Mouse (Mus musculus): Measurements from ENCODE around the gene AL607142.1. TPM values are rescaled to one million over a fixed set of nuclear protein-coding genes. Genes with fewer than 3 reads are reported as not detected.

AL607142.1 gene
- total and polyA plus RNA-seq, 2 experiments = not detected

DNA sequence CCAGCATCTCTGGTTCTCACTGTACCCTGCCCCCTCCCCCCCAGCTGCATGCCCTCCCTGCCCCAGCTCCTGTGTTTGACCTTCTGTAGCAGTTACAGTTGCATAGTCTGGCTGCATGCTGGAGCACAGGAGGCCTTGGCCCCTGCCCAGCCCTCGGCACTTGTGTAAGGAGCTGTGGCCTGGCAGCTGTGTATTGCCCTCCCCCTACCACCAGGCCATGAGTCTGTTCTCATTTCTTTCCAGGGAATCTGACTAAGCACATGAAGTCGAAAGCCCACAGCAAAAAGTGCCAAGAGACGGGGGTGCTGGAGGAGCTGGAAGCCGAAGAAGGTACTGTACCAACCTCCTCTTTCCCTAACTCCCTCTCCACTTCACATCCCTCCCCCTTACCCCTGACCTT, 63.2 kb downstream of the AL607142.1 start:
- Histone ChIP-seq H3K36me3 (ENCODE audit: control insufficient read depth, insufficient read depth, low read length) (no peaks in the 10 kb centered on the region), H3K27me3 (ENCODE audit: control insufficient read depth, insufficient read depth, low read length) (no peaks in the 10 kb centered on the region), H3K79me2 (ENCODE audit: control insufficient read depth, insufficient read depth, low read length) (no peaks in the 10 kb centered on the region), H3K4me1 (ENCODE audit: control insufficient read depth, insufficient read depth, low read length) (0 out of 2 replicates have a peak, but pooled peaks cover 4% of the 10 kb centered on the region), H3K4me3 (ENCODE audit: insufficient read depth, low read depth, low read length) (no peak overlapping the region), H3K9ac (ENCODE audit: low read depth, low read length) (no peak overlapping the region), H3K27ac (replicated peaks; ENCODE audit: insufficient read depth, low read depth, low read length) (no peak overlapping the region)
- DNase-seq (ENCODE audit: extremely low read depth, low read depth, low spot score) = peak; percentile 83
- 43% methylated on average over 4 of the region's 4 CpGs for WGBS
- TF ChIP-seq POLR2A (IDR thresholded peaks at IDR 0.05; ENCODE audit: extremely low read depth, insufficient read depth, low read length) (no peak), CTCF (IDR thresholded peaks at IDR 0.05; ENCODE audit: low read depth, low read length) (no peak)

DNA sequence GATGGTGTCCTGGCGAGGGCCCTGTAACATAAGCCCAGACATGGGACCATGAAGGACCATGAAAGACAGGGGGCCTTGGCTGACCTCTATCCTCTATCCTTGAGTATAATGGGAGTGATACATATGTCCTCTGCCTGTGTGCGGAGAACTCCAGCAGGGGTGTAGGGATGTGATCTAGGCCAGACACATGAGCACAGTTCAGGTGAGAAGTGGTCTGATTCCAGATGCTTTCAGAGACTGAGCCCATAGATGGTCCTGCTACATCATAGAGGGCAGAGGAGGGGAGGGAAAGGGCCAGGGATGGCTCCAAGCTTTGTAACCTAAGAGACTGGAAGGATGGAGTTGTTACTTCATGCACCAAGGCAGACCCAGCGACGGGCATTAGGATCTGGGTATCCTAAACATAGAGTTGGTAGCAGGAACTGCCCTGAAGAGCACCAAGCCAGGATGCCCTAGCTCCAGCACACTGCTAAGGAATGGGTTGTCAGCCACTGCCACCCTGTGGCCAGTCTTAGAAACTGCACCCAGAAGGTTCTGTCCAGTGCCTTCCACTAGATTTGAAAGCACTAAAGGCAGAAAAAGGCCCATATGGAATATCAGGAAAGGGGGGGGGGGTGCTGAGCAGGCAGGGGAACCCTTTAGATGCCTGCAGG, 64.6 kb downstream of the AL607142.1 start:
- peak; percentile 42 for DNase-seq (ENCODE audit: extremely low read depth, low read depth, low spot score)

DNA sequence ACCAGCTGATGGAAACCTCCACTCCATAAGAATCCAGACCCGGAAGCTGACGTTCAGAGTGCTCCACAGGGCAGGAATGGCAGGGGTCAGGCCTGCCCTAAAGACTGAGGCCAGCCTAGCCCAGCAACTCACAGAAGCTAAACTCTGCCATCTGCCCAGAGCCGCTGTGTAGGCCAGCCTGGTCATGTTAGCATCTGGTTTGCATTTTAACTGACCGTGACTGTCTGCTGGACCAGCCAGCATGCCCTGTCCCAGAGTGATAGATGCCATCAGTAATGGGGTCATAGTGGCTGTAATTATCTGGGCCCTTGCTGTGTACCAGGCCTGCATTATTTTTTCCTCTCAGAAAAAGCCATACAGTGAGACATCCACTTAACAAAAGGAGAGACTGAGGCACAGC, 66.1 kb downstream of the AL607142.1 start:
- Histone ChIP-seq H3K4me1 (ENCODE audit: control insufficient read depth, insufficient read depth, low read length) (0 out of 2 replicates have a peak, but pooled peaks cover 4% of the 10 kb centered on the region), H3K27me3 (ENCODE audit: control insufficient read depth, insufficient read depth, low read length) (no peaks in the 10 kb centered on the region), H3K27ac (replicated peaks; ENCODE audit: insufficient read depth, low read depth, low read length) (no peak overlapping the region), H3K36me3 (ENCODE audit: control insufficient read depth, insufficient read depth, low read length) (no peaks in the 10 kb centered on the region), H3K4me3 (ENCODE audit: insufficient read depth, low read depth, low read length) (no peak overlapping the region), H3K9ac (ENCODE audit: low read depth, low read length) (no peak overlapping the region), H3K79me2 (ENCODE audit: control insufficient read depth, insufficient read depth, low read length) (no peaks in the 10 kb centered on the region)
- no peak for DNase-seq (ENCODE audit: extremely low read depth, low read depth, low spot score)
- no peak for TF ChIP-seq CTCF (IDR thresholded peaks at IDR 0.05; ENCODE audit: low read depth, low read length)
- TF ChIP-seq POLR2A (IDR thresholded peaks at IDR 0.05; ENCODE audit: extremely low read depth, insufficient read depth, low read length) = no peak
- 69% methylated on average over 4 of the region's 4 CpGs for WGBS

More for the DNA sequence above, 64.6 kb downstream of the AL607142.1 start:
- H3K27ac ChIP-seq (replicated peaks; ENCODE audit: insufficient read depth, low read depth, low read length) = no peak overlapping the region
- H3K36me3 ChIP-seq (ENCODE audit: control insufficient read depth, insufficient read depth, low read length) = no peaks in the 10 kb centered on the region
- H3K79me2 ChIP-seq (ENCODE audit: control insufficient read depth, insufficient read depth, low read length) = no peaks in the 10 kb centered on the region
- TF ChIP-seq POLR2A (IDR thresholded peaks at IDR 0.05; ENCODE audit: extremely low read depth, insufficient read depth, low read length) (no peak), CTCF (IDR thresholded peaks at IDR 0.05; ENCODE audit: low read depth, low read length) (peak; percentile 94)
- H3K4me3 ChIP-seq (ENCODE audit: insufficient read depth, low read depth, low read length) = no peak overlapping the region
- no peaks in the 10 kb centered on the region for H3K27me3 ChIP-seq (ENCODE audit: control insufficient read depth, insufficient read depth, low read length)
- H3K4me1 ChIP-seq (ENCODE audit: control insufficient read depth, insufficient read depth, low read length) = 0 out of 2 replicates have a peak, but pooled peaks cover 4% of the 10 kb centered on the region
- WGBS = 45% methylated on average over 4 of the region's 4 CpGs
- no peak overlapping the region for H3K9ac ChIP-seq (ENCODE audit: low read depth, low read length)

DNA sequence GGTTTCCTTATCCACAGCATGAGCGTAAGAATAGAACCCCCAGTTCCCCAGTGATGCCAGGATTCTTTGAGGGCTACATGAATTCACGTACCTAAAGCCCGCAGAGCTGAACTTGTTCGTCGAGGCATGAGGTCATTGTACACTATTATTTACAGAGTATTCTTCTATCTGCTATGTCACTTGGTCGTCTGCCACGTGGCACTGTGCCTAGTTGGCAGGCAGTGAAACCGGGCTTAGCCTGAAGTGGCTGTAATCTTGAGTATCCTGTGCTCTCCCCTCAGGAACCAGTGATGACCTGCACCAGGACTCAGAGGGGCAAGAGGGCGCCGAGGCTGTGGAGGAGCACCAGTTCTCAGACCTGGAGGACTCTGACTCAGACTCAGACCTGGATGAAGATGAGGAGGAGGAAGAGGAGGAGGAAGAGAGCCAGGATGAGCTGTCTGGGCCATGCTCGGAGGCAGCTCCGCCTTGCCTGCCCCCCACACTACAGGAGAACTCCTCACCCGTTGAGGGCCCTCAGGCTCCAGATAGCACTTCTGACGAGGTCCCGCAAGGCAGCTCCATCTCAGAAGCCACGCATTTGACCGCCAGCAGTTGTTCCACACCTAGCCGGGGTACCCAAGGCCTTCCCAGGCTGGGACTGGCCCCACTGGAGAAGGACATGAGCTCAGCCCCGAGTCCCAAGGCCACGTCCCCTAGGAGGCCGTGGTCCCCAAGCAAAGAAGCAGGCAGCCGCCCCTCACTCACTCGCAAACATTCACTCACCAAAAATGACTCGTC, 66.8 kb downstream of the AL607142.1 start:
- Histone ChIP-seq H3K36me3 (ENCODE audit: control insufficient read depth, insufficient read depth, low read length) (no peaks in the 10 kb centered on the region), H3K4me1 (ENCODE audit: control insufficient read depth, insufficient read depth, low read length) (0 out of 2 replicates have a peak, but pooled peaks cover 4% of the 10 kb centered on the region), H3K9ac (ENCODE audit: low read depth, low read length) (no peak overlapping the region), H3K4me3 (ENCODE audit: insufficient read depth, low read depth, low read length) (no peak overlapping the region), H3K27ac (replicated peaks; ENCODE audit: insufficient read depth, low read depth, low read length) (no peak overlapping the region), H3K27me3 (ENCODE audit: control insufficient read depth, insufficient read depth, low read length) (no peaks in the 10 kb centered on the region), H3K79me2 (ENCODE audit: control insufficient read depth, insufficient read depth, low read length) (no peaks in the 10 kb centered on the region)
- TF ChIP-seq CTCF (IDR thresholded peaks at IDR 0.05; ENCODE audit: low read depth, low read length) = no peak
- no peak for TF ChIP-seq POLR2A (IDR thresholded peaks at IDR 0.05; ENCODE audit: extremely low read depth, insufficient read depth, low read length)
- peak; percentile 79 for DNase-seq (ENCODE audit: extremely low read depth, low read depth, low spot score)
- 59% methylated on average over 24 of the region's 24 CpGs for WGBS

DNA sequence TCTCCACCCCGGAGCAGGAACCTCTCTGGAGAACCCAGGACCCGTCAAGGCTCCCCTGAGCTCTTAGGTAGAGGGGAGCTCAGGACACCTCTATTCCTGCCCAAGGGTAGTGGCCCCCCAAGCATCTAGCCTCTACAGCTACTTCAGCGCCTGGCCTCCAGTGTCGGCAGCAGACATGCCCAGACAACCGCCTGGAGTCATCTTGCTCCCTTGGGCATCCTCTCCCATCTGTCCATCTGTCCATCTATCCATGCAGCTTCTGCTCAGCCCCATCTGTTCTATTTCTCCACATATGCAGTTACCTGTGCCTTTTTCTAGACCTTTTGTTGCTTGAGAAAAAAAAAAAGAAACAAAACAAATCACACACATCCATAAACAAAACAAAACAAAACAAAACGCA, 69.4 kb downstream of the AL607142.1 start:
- no peak for DNase-seq (ENCODE audit: extremely low read depth, low read depth, low spot score)
- no peak for TF ChIP-seq CTCF (IDR thresholded peaks at IDR 0.05; ENCODE audit: low read depth, low read length)
- TF ChIP-seq POLR2A (IDR thresholded peaks at IDR 0.05; ENCODE audit: extremely low read depth, insufficient read depth, low read length) = no peak
- Histone ChIP-seq H3K9ac (ENCODE audit: low read depth, low read length) (no peak overlapping the region), H3K4me1 (ENCODE audit: control insufficient read depth, insufficient read depth, low read length) (no peaks in the 10 kb centered on the region), H3K27me3 (ENCODE audit: control insufficient read depth, insufficient read depth, low read length) (no peaks in the 10 kb centered on the region), H3K27ac (replicated peaks; ENCODE audit: insufficient read depth, low read depth, low read length) (no peak overlapping the region), H3K79me2 (ENCODE audit: control insufficient read depth, insufficient read depth, low read length) (no peaks in the 10 kb centered on the region), H3K4me3 (ENCODE audit: insufficient read depth, low read depth, low read length) (no peak overlapping the region), H3K36me3 (ENCODE audit: control insufficient read depth, insufficient read depth, low read length) (no peaks in the 10 kb centered on the region)
- WGBS = 92% methylated on average over 6 of the region's 6 CpGs

Data from liver, adult 2 months (tissue).